Mouse (Mus musculus) frontal cortex, adult (tissue): ENCODE measurements around the gene Wdr90.
A peak's percentile ranks its signal among the peaks of the same experiment; 100 is the strongest.
"Not testable (repeated sequence)": the region's sequence is repeated elsewhere in the genome, so short reads cannot be mapped to it uniquely, and the experiment has no call there.

Experiments used
- ATAC-seq: cut with Nextera tagmentation; 2 replicates; pipeline ENCODE4 v1.9.2; 2017; ENCODE audit warnings: mild to moderate bottlenecking, moderate library complexity, mixed read lengths; ENCODE audit not compliant: low TSS enrichment

Gene Wdr90

GRCm38 (mm10) chr17:25877741-25878610 lies 16.7 kb upstream of the Wdr90 start:
- no peak for ATAC-seq

GRCm38 (mm10) chr17:25877025-25877424 lies 15.7 kb upstream of the Wdr90 start:
- ATAC-seq = no peak

GRCm38 (mm10) chr17:25876347-25876915 lies 15.1 kb upstream of the Wdr90 start:
- ATAC-seq = no peak

- ATAC-seq = peak; percentile 84
These were observed 14.2 kb upstream of the Wdr90 start for GRCm38 (mm10) chr17:25875171-25876136.

- peak; percentile 67 for ATAC-seq
These were observed 13.4 kb upstream of the Wdr90 start, which contains the start of gene Mettl26 for GRCm38 (mm10) chr17:25874721-25875170. Gene Mettl26, plus strand, starts transcription at chr17:25875074.

- ATAC-seq = no peak
These were observed 12.9 kb upstream of the Wdr90 start for GRCm38 (mm10) chr17:25874148-25874720.

- ATAC-seq = no peak
These were observed 12.3 kb upstream of the Wdr90 start for GRCm38 (mm10) chr17:25873405-25874147.

GRCm38 (mm10) chr17:25872676-25873075 lies 11.4 kb upstream of the Wdr90 start:
- ATAC-seq = no peak

- ATAC-seq = not testable (repeated sequence)
These were observed 10.3 kb upstream of the Wdr90 start for GRCm38 (mm10) chr17:25871566-25871965.

- no peak for ATAC-seq
These were observed 8.7 kb upstream of the Wdr90 start for GRCm38 (mm10) chr17:25869954-25870353.

- no peak for ATAC-seq
These were observed 8.2 kb upstream of the Wdr90 start for GRCm38 (mm10) chr17:25869498-25869897.

GRCm38 (mm10) chr17:25868601-25869191 lies 7.4 kb upstream of the Wdr90 start, which contains the start of gene Mcrip2:
Gene Mcrip2, minus strand, starts transcription at chr17:25868764.
- ATAC-seq = peak; percentile 86

- ATAC-seq = peak; percentile 9
These were observed 6.7 kb upstream of the Wdr90 start for GRCm38 (mm10) chr17:25867836-25868600.

GRCm38 (mm10) chr17:25867509-25867835 lies 6.2 kb upstream of the Wdr90 start:
- ATAC-seq = no peak

GRCm38 (mm10) chr17:25866172-25866571 lies 4.9 kb upstream of the Wdr90 start:
- ATAC-seq = no peak

GRCm38 (mm10) chr17:25865288-25865687 lies 4.0 kb upstream of the Wdr90 start:
- ATAC-seq = no peak

- no peak for ATAC-seq
These were observed 3.0 kb upstream of the Wdr90 start for GRCm38 (mm10) chr17:25864311-25864710.

GRCm38 (mm10) chr17:25863681-25864080 lies 2.4 kb upstream of the Wdr90 start:
- ATAC-seq = no peak
